Mouse (Mus musculus) E14TG2a.4 (cell line): ENCODE results near the gene Plekhh3.

ENCODE experiments used
- CTCF ChIP-seq: conservative IDR thresholded peaks from 2 replicates; pipeline ENCODE4 v1.5.1; 2014; ENCODE audit warnings: low read length
- NANOG ChIP-seq: IDR thresholded peaks from 2 replicates; pipeline ENCODE4 v1.6.1; 2014; ENCODE audit warnings: borderline replicate concordance, low read length, mixed read lengths
- POU5F1 ChIP-seq: IDR thresholded peaks from 2 replicates; pipeline ENCODE4 v1.6.1; 2014; ENCODE audit warnings: low read length, borderline replicate concordance

DNA sequence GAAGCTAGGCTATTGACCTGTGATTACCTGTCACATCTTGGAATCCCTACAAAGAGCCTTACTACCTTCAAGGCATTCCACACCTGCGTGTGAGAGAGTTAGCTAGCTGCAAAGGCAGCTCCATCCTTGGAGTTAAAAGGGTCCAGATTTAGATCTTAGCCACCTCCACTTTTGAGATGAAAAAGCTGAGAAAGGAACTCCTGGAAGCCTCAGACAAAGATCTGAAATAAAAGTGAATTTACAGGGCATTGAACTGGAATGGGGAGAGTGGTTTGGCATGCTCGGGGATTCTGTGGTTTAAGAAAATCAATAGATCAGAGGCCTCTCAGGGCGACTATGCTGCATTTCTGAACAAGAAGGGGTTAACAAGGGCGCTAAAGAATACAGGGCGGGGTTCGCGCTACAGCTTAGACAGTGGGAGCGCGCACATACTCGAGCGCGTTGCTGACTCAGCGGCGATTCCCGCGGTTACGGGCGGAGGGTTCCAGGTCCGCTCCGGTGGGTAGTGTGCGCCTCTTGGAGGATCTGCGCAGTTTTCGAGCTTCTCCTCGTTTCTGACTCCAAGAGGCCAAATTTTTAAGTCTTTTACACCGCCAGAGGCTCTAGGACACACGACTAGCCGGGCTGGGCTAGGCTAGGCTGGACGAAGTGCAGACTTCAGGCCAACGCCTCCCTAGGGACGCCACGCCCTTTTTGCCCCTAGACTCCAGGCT, 726 bp upstream of the Plekhh3 start:
- TF ChIP-seq CTCF = no peak
- no peak for TF ChIP-seq NANOG
- TF ChIP-seq POU5F1 = no peak
